Mouse (Mus musculus) bone marrow macrophage, adult 2 months (primary cell): ENCODE results near the gene Tex52.

Experiments used
- CTCF ChIP-seq: IDR thresholded peaks from 2 replicates; pipeline ENCODE4 v1.5.1; 2012; ENCODE audit warnings: low read depth, mild to moderate bottlenecking, low read length, moderate library complexity
- POLR2A ChIP-seq: IDR thresholded peaks from 2 replicates; pipeline ENCODE4 v1.6.1; 2012; ENCODE audit warnings: mild to moderate bottlenecking, low read depth, low read length, borderline replicate concordance

DNA sequence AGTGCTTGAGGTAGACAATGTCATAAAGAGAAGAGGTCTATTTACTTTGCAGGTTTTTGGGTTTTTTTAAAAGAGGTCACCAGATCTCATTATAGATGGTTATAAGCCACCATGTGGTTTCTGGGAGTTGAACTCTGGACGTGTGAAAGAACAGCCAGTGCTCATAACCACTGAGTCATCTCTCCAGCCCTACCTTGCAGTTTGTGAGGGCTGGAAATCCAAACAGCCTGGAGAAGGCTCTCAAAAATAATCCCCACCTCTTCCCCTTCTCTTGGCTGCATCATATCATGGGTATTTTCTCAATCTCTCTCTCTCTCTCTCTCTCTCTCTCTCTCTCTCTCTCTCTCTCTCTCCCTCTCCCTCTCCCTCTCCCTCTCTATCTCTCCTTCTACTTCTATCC, 15.4 kb downstream of the Tex52 start:
- no peak for TF ChIP-seq CTCF
- no peak for TF ChIP-seq POLR2A
